Mouse (Mus musculus): ENCODE results near the gene Gm16405.
"Not testable (repeated sequence)": the region's sequence is repeated elsewhere in the genome, so short reads cannot be mapped to it uniquely, and the experiment has no call there.

Gene Gm16405

GRCm38 (mm10) chrX:54530908-54531307 is at the start of gene Gm16405:
Gene Gm16405 (plus strand): TSS chrX:54531208.
- not testable (repeated sequence) for DNase-seq (ENCODE audit: low spot score in 2 of 2)

Data from spleen, postnatal 4 days (tissue).